Mouse (Mus musculus) embryo, embryonic 11 days (tissue): Measurements from ENCODE around the gene Tmem151b.

Experiments
- DNase-seq: peaks from one replicate; pipeline ENCODE4 v3.0.0-alpha.2; 2015

Tmem151b gene

GRCm38 (mm10) chr17:45543115-45543514, 6.4 kb downstream of the Tmem151b start:
- no peak for DNase-seq

- DNase-seq: no peak
Measured at GRCm38 (mm10) chr17:45542705-45543104, 6.8 kb downstream of the Tmem151b start.

- DNase-seq: no peak
Measured at GRCm38 (mm10) chr17:45542129-45542528, 7.3 kb downstream of the Tmem151b start.

GRCm38 (mm10) chr17:45539664-45540063, 9.8 kb downstream of the Tmem151b start:
- DNase-seq: no peak

GRCm38 (mm10) chr17:45538394-45538793, 11.1 kb downstream of the Tmem151b start:
- DNase-seq: no peak

- DNase-seq: peak; percentile 53
Measured at GRCm38 (mm10) chr17:45536264-45536663, 13.2 kb downstream of the Tmem151b start.

- no peak for DNase-seq
Measured at GRCm38 (mm10) chr17:45532896-45533295, 16.6 kb downstream of the Tmem151b start.

- no peak for DNase-seq
Measured at GRCm38 (mm10) chr17:45530346-45530782, 19.1 kb downstream of the Tmem151b start.

GRCm38 (mm10) chr17:45526571-45526970, 22.9 kb downstream of the Tmem151b start:
- no peak for DNase-seq

GRCm38 (mm10) chr17:45524961-45525360, 24.5 kb downstream of the Tmem151b start:
- no peak for DNase-seq

- DNase-seq: peak; percentile 91
Measured at GRCm38 (mm10) chr17:45523263-45523662, 26.2 kb downstream of the Tmem151b start, which contains the start of gene Tcte1. TSS of gene Tcte1 (plus strand) at chr17:45523434.

GRCm38 (mm10) chr17:45520136-45520535, 29.3 kb downstream of the Tmem151b start:
- DNase-seq: no peak

- no peak for DNase-seq
Measured at GRCm38 (mm10) chr17:45518766-45519475, 30.6 kb downstream of the Tmem151b start.

GRCm38 (mm10) chr17:45517549-45518215, 31.8 kb downstream of the Tmem151b start:
- no peak for DNase-seq

GRCm38 (mm10) chr17:45517135-45517534, 32.3 kb downstream of the Tmem151b start:
- DNase-seq: no peak

GRCm38 (mm10) chr17:45516488-45516887, 33.0 kb downstream of the Tmem151b start:
- peak; percentile 71 for DNase-seq

GRCm38 (mm10) chr17:45515806-45516205, 33.7 kb downstream of the Tmem151b start:
- DNase-seq: no peak

- DNase-seq: no peak
Measured at GRCm38 (mm10) chr17:45515204-45515726, 34.2 kb downstream of the Tmem151b start.

- DNase-seq: no peak
Measured at GRCm38 (mm10) chr17:45511757-45512156, 37.7 kb downstream of the Tmem151b start.

GRCm38 (mm10) chr17:45510871-45511270, 38.6 kb downstream of the Tmem151b start:
- DNase-seq: no peak

- peak; percentile 96 for DNase-seq
Measured at GRCm38 (mm10) chr17:45506700-45507189, 42.7 kb downstream of the Tmem151b start, which contains the start of gene Aars2. TSS of gene Aars2 (plus strand) at chr17:45506841.

- DNase-seq: no peak
Measured at GRCm38 (mm10) chr17:45505941-45506465, 43.5 kb downstream of the Tmem151b start.

GRCm38 (mm10) chr17:45503301-45503973, 46.0 kb downstream of the Tmem151b start:
- DNase-seq: no peak
